Mouse (Mus musculus) cortical plate, adult 2 months (tissue): ENCODE data around the gene Plek. TPM values are rescaled to one million over a fixed set of nuclear protein-coding genes. Genes with fewer than 3 reads are reported as not detected.

ENCODE experiments used
- H3K27ac ChIP-seq: fragments of 200-500 bp; 2 replicates; pipeline ENCODE4 v1.5.1; 2012; ENCODE audit warnings: low read length, control low read depth, inconsistent platforms; ENCODE audit not compliant: insufficient read depth
- H3K4me1 ChIP-seq: fragments of 200-500 bp; 2 replicates; pipeline ENCODE4 v1.6.1; 2011; ENCODE audit warnings: low read length; ENCODE audit not compliant: control insufficient read depth, insufficient read depth
- H3K4me3 ChIP-seq: fragments of 200-500 bp; 2 replicates; pipeline ENCODE4 v1.5.1; 2011; ENCODE audit warnings: mild to moderate bottlenecking, low read length, control low read depth; ENCODE audit not compliant: insufficient read depth
- CTCF ChIP-seq: fragments of 200-500 bp; IDR thresholded peaks from 2 replicates; pipeline ENCODE4 v1.5.1; 2011; ENCODE audit warnings: mild to moderate bottlenecking, control low read depth, low read length; ENCODE audit not compliant: insufficient read depth; ENCODE audit errors: extremely low read depth
- POLR2A ChIP-seq: fragments of 200-500 bp; IDR thresholded peaks from 2 replicates; pipeline ENCODE4 v1.6.1; 2011; ENCODE audit warnings: mild to moderate bottlenecking, low read length, control low read depth; ENCODE audit not compliant: insufficient read depth; ENCODE audit errors: extremely low read depth
- polyA plus RNA-seq: library from polyadenylated mRNA; depleted of rRNA; stranded (reverse); fragments of >200 nt; gene quantifications from 2 replicates; pipeline ENCODE4 v1.2.3, GENCODE M21; 2012

Gene Plek
- polyA plus RNA-seq, 1 experiment: 6.2 TPM

GRCm38 (mm10) chr11:16956115-16956862 lies 95.9 kb downstream of the Plek start:
- no peak overlapping the region for H3K27ac ChIP-seq
- TF ChIP-seq CTCF: no peak
- TF ChIP-seq POLR2A: no peak
- H3K4me3 ChIP-seq: no peak overlapping the region
- H3K4me1 ChIP-seq: no peaks in the 10 kb centered on the region

DNA sequence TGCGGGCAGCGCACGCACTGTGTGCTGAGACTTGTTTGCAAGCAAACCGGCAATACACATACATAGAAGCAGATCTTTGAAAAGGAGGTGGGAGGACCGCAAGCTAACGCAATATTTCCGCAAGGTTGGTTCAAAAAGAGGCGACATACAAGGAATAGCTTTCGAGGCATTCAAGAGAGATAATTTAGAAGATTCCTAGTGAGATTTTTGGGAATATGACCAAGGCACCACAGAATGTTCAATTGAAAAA lies 100.5 kb downstream of the Plek start:
- no peaks in the 10 kb centered on the region for H3K4me1 ChIP-seq
- peak overlapping the region; percentile 65 for H3K4me3 ChIP-seq
- no peak for TF ChIP-seq POLR2A
- TF ChIP-seq CTCF: no peak
- H3K27ac ChIP-seq: no peak overlapping the region

DNA sequence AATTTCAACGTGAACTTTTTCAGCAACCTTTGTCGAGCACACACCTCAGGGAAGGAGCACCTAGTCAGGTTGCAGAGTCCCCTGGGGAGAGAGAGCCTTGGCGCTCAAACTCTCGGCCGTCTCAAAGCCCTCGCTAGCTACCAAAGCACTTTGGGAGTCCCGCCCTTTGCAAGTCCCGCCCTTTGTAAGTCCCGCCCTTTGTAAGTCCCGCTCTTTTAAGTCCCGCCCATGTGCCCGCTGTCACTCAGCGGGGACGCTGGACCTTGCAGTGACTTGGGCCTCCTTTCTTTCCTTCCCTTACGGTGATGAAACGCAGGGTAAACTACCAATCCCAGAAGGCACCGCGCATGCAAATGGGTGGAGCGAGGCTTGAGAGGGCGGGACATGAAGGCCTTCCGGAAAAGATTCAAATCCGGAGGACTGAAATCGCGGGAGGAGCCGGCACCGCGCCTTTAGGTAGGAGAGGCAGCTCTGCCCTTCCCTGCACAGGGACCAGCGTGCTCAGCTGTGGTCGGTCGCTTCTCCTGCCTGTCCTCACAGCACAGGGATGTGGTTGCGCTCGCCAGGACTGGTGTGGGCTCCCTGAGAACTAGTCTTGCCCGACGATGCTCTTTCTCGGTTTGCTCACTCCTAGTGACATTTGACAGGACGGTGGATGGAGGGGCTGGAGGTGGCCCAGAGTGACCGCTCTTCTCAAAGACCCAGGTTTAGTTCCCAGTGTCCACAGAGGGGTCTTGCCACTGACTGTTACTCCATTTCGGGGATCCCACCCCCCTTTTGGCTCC lies 101.0 kb downstream of the Plek start, which contains the start of gene Fbxo48:
TSS of gene Fbxo48 (plus strand) at position 400 of the 785 bp plus-strand sequence.
- Histone ChIP-seq H3K27ac (no peak within 1 kb of the TSS), H3K4me3 (peak within 1 kb of the TSS; percentile 65), H3K4me1 (no peaks in the 10 kb centered on the region)
- no peak for TF ChIP-seq POLR2A
- no peak for TF ChIP-seq CTCF

DNA sequence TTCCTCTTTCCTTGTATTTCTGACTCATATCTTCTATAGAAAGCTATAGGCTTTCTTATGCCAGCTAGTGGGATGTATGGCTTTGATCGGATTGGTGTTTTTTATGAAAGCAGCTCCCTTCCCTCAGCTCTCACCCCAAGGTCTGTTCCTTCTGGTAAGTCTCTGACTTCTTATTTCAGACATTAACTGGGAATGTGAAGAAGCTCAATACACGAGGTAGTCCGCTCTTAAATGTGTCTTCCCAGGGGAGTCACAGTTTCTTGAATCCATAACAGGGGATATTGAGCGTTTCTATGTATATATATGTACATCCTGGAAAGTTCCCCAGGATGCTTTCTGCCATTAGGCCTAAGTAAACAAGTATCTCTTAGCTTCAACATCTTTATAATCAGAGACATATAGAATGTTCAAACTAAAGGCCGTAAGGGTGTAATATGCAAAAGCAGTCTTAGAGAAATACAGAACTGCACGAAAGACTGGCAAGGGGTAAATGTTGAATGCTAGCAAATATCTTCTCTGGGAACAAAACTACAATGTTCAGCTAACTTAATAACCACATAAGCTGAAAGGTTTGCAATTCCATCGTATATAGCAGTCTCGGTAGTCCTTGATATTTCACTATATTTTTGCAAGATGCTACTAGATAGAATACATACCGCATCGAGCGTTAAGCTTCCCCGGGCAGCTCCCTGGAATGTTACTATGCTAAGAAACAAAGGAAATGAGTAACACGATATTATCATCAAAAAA lies 101.8 kb downstream of the Plek start:
- H3K4me1 ChIP-seq: no peaks in the 10 kb centered on the region
- TF ChIP-seq POLR2A (no peak), CTCF (no peak)
- no peak overlapping the region for H3K27ac ChIP-seq
- H3K4me3 ChIP-seq: peak overlapping the region; percentile 65

DNA sequence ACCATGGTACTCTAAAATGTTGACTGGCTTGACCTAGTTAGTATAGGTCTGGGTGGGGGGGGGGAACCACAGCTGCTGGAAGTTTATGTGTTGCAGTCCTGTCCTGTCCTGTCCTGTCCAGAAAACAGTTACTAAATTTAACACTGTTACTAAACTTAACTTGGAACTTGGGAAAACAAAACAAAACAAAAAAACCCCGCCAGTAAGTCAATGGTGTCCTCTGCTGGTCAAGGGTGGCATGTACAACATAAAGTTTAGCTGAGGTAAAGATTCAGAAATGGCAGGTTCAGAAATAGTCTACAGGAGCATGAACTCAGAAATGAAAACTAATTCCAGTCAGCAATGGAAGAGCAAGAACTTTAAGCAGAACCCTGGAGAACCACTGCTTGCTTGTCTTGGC lies 103.4 kb downstream of the Plek start:
- no peak overlapping the region for H3K4me3 ChIP-seq
- no peak overlapping the region for H3K27ac ChIP-seq
- H3K4me1 ChIP-seq: no peaks in the 10 kb centered on the region
- TF ChIP-seq CTCF (peak; percentile 63; the same call in 1 of the 2 replicates), POLR2A (no peak)

DNA sequence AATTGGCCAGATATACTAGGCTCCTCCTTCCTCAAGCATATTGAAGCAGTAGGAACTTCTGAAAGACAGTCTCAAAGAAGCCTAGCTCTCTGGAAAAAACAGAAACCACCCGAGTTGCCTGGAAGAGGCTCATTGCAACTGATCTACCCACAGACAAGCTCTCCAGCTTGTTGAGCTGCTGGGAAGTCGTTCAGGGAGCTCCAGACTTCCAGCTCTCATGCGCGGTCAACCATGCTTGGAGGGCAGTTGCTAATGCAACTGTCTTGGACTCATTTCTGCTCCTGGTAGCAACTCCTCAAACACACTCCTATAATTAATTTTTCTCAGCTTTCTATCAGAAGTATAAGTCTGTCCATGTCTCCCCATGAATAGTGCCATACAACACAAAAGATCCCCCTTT lies 109.2 kb downstream of the Plek start:
- Histone ChIP-seq H3K27ac (no peak overlapping the region), H3K4me1 (no peaks in the 10 kb centered on the region), H3K4me3 (no peak overlapping the region)
- no peak for TF ChIP-seq CTCF

DNA sequence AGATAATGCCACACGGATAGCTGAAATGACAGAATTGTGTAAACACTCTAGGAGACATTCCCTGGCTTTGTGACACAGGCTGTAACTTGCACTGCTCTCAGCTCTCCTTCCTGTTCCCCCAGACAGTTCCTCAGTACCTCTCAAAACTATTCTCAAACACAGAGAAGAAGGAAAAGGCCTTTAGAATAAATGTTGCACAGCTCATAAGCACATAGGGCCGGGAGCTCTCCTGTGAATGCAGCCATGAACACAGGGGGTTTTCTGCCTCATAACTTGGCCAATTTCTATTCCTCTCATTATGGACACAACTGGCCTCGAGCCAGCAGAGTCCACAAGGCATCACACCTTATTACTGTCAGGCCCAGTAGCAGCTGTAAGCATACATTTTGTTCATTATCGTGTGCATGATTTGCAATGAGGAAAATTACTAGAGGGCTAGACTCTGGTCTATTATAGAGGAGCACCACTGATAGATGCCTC lies 110.2 kb downstream of the Plek start:
- no peak overlapping the region for H3K27ac ChIP-seq
- H3K4me1 ChIP-seq: no peaks in the 10 kb centered on the region
- H3K4me3 ChIP-seq: no peak overlapping the region
- TF ChIP-seq POLR2A (no peak), CTCF (no peak)

- TF ChIP-seq CTCF (no peak), POLR2A (no peak)
- Histone ChIP-seq H3K27ac (no peak overlapping the region), H3K4me3 (no peak overlapping the region), H3K4me1 (no peaks in the 10 kb centered on the region)
Observed at GRCm38 (mm10) chr11:16941103-16941793, 110.9 kb downstream of the Plek start.

GRCm38 (mm10) chr11:16935577-16936236 lies 116.5 kb downstream of the Plek start:
- no peak overlapping the region for H3K4me3 ChIP-seq
- no peaks in the 10 kb centered on the region for H3K4me1 ChIP-seq
- TF ChIP-seq POLR2A (no peak), CTCF (no peak)
- no peak overlapping the region for H3K27ac ChIP-seq
